Mouse (Mus musculus): ENCODE data around the gene Defb43. TPM values are rescaled to one million over a fixed set of nuclear protein-coding genes. Genes with fewer than 3 reads are reported as not detected.

Defb43 gene
- not detected for total RNA-seq (2021)
- long read RNA-seq, experiment 1 = 0 reads
- long read RNA-seq, experiment 2 = 0 reads

DNA sequence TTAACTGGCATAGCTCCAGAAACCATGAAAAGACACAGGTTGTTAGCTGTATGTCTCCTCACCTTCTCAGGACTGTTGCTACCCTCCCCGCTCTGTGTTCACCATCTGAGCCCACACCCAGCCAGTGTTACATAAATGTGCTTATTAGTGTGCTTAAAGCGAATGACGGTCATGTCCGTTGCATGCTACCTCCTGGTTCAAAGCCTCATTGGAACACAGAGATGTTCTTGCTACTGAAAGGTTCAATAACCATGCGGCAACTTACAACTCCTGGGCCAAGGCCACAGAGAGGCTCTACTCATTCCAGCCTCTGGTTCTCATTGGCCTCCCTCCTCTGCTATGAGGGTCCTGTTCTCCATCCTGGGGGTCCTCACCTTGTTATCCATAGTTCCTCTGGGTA, at the start of gene Defb43:
Gene Defb43 (plus strand): TSS at position 301 of the 400 bp plus-strand sequence.
- intact Hi-C loops (cut with DNase I; ENCODE audit: low total_unique reads) = no loop called here
- DNase-seq = no peak

DNA sequence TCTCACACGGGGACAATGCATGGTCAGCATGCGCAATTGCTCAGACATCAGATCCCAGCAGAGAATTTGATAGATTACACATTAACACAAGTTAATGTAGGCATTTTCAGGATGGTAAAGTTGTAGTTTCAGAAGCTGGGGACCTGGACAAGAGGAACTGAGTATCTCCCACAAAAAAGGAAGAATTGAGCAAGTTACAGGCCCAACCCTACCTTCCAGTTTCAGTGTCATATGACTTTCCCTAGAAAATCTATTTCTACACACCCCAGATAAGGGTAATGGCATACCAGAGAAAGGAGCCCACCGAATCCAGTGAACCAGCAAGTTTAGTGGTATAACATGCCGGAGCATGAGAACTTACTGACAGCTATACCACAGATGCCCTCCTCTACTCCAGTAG, 47.9 kb upstream of the Defb43 start:
- DNase-seq = no peak
- intact Hi-C loops (cut with DNase I; ENCODE audit: low total_unique reads) = no loop called here

DNA sequence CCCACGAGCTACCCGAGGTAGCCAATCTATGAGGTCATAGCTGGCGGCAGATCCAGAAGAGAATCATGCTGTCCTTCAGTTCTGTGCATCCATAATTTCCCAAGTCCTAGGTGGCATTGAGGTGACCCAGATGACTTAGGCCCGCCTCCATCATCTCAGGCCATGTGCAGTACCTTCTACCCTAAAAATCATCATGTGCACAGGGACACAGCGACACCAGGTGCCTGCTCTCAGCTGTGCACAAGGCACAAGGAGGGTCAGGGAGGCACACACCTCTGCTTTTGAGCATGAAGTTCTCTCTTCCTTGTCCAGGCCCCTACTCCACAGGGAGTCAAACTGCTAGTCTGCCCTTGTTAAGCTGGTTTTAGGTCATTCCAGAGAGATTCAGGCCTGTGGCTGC, 46.2 kb upstream of the Defb43 start:
- intact Hi-C loops (cut with DNase I; ENCODE audit: low total_unique reads) = no loop called here

DNA sequence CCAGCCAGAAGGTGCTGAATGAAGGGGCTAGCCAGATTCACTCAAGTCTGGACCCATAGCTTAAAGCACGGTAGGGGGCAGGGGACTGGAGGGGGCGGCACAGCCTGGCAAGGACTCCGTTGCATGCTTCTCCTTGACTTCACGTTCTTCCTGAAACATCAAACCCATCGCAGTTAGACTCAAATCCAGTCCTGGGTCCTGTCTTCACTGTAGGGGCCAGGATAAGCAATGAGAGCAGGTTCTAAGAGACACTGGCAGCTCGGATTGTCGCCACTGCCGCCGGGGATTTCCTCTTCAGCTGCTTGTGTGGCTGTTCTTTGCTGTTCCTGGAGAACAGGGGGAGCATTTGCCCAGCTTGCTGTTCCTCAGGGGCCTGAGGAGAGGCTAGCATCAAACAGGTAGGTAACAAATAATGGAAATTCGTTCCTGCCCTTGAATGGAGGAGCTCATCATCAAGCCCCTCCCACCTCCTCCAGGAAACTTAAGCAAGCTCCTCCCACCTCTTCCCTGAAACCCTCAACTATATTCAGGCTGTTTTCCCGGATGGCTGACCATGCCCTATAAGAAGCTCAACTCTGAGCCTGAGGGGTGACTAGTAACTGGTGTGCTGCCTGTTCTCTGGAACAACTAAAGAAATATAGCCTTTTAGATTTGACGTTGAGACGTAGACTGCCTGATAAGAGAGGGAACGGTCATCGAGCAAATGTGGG, 45.6 kb upstream of the Defb43 start:
- intact Hi-C loops (cut with DNase I; ENCODE audit: low total_unique reads) = no loop called here
- no peak for DNase-seq

More for the DNA sequence above, 46.2 kb upstream of the Defb43 start:
- DNase-seq = no peak

DNA sequence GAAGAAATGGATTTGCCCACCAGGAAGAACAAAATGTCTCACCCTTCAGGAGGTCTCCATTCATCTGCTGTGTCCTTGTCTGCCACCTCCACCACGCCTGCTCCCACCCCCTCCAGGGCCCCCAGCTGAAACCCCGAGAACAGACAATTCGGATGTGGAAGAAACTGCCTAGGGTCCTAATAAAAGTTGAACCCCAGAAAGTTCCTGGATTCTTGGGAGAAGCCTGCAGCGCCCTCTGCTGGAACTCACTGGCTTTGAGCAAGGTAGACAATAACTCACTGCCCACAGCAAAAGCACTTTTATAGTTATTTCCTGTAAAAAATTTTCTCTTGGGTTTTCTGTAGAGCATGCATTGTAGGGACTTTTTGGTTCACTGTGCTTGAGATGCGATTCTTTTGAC, 36.5 kb upstream of the Defb43 start:
- intact Hi-C loops (cut with DNase I; ENCODE audit: low total_unique reads) = loop anchor here (10.0 kb wide), 1 partner anchor 480 kb away; no protein-coding TSS in a partner anchor
- peak; percentile 62 for DNase-seq

DNA sequence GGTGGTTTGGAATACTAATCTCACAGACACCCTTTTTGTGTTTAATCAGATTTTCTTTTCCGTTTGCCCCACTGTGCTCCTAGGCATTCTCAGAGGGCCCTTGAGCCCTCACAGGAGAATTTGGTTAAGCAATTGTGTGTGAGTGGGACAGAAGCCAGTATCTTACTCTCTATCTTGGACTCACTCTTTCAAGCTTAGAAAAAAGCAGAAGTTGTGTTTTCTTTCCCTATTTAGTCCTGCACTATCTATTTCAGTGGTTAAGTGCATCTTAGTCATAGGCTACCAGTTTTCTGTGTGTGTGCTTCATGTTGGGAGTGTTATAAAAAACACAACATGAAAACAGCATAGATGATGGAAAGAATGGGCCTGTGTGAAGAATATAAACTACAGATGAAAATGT, 31.8 kb upstream of the Defb43 start:
- intact Hi-C loops (cut with DNase I; ENCODE audit: low total_unique reads) = loop anchor here (10.0 kb wide), 1 partner anchor 485 kb away; no protein-coding TSS in a partner anchor
- no peak for DNase-seq

DNA sequence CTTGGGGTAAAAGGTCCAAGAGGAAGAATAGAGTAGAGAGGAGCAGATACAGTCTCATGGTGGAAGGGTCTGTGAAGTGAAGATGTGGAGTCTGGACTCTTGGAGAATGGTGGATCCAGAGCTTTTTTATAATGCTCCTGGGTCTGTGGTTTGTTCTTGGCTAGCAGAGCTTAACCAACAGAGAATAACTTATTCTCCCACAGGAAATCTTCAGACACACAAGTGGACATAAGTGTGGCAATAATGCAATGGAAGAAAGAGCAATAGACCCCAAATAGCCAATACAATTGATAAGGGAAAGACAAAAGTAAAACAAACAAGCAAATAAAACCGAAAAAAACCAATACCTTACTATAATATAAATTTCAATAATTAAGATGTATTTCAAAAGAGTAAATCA, 27.2 kb upstream of the Defb43 start, which contains the start of gene Defb48:
Gene Defb48 (minus strand): TSS at position 101 of the 400 bp plus-strand sequence.
- no peak for DNase-seq

DNA sequence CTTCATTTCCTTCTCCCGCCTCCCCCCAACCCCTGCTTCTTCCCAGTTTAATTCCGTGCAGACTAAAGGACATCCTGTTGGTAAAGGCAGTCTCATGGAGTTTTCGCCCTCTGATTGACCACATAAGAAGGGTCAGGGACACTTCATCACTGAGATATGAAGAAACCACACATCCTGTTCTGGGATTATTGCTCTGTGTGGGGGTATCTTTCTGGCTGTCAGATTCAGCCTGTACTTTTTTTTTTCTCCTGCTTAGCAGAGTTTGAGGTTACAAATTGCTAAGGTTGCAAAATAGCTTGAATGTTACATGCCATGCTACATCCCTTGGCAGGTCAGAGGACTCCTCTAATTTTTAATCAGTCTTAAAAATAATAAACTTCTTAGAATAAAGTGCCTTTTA, 20.3 kb upstream of the Defb43 start:
- intact Hi-C loops (cut with DNase I; ENCODE audit: low total_unique reads) = no loop called here
- no peak for DNase-seq

More for the DNA sequence above, 27.2 kb upstream of the Defb43 start, which contains the start of gene Defb48:
- intact Hi-C loops (cut with DNase I; ENCODE audit: low total_unique reads) = no loop called here

DNA sequence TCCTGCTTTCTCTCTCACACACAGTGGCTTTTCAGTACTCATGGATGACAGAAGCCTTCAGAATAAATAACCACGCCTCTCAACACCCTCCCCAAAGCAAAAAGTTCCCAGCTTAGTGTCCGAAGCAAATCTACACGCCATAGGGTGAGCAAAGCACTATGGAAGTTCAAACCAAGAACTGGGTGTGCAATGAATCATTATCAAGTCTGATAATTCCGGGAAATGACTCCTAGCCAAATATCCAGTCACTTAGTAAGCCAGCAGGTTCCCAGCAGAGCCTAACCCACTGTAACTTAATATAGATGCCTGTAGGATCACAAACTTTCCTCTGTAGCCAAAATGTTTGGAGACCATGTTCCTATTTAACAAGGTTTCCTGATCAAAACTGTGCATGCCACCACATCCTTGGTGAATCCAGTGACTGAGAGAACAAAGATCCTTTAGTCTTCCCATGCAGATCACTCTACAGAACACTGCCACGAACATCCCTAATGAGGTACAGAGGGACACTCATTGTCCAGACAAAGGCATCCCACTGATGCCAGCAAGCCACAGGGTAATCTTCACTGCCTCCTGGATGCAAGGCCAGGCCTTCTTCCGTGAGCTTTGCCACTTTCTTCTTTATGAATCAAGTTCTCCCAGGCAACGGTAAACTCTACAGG, 19.6 kb upstream of the Defb43 start:
- DNase-seq = no peak
- intact Hi-C loops (cut with DNase I; ENCODE audit: low total_unique reads) = no loop called here

DNA sequence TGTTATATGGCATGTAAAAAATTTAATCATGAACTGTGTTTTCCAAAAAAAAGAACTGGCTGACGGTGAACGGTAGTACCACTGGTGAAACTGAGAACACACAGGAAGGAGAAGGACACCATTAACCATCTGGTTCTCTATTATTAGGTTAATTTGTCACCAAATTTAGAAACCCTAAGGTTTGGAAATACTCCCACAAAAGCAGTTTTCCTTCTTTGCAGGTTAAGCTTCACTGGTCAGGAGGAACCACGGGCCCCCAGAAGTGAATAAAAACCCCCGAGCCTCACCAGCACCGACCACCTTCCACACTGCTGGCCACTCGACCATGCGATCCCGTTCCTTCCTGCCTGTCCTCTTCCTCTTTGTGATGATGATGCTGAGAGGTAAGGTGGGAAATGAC, 13.8 kb upstream of the Defb43 start, which contains the start of gene Defb47:
Gene Defb47 (plus strand): TSS at position 301 of the 400 bp plus-strand sequence.
- DNase-seq = no peak
- intact Hi-C loops (cut with DNase I; ENCODE audit: low total_unique reads) = no loop called here

DNA sequence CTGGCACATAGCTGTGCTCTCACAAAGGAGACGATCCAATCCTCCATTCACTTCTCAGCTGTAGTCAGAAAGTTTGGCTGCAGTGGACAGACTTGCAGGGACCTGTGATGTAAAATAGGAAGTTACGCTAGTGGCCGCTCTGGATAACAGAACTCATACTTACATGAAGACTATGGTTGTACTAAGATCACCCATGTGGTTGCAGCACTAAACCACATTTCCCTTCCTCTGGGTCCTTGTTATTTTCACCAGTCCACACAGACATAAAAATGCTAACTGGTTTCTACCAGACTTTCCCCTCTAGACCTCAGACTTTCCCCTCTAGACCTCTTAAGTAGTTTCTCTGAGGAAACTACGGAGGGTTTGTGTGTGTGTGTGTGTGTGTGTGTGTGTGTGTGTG, 12.6 kb upstream of the Defb43 start:
- intact Hi-C loops (cut with DNase I; ENCODE audit: low total_unique reads) = no loop called here
- DNase-seq = no peak

DNA sequence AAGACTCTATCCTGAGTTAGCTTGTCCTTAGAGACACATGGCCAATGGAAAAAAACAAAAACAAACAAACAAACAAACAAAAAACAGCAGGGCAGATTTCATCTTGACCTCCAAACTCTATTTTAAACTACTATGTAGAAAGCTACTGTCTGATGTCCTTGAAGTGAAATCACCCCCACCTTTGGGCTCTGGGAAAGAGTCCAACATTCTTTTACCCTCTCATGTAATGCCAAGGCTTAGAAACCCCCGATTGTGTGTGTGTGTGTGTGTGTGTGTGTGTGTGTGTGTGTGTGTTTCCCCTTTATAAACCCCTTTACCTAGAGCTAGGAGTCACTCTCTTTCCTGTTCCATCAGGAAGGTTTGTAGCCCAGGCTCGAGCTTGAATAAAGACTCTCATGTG, 9.0 kb upstream of the Defb43 start:
- DNase-seq = no peak
- intact Hi-C loops (cut with DNase I; ENCODE audit: low total_unique reads) = no loop called here

DNA sequence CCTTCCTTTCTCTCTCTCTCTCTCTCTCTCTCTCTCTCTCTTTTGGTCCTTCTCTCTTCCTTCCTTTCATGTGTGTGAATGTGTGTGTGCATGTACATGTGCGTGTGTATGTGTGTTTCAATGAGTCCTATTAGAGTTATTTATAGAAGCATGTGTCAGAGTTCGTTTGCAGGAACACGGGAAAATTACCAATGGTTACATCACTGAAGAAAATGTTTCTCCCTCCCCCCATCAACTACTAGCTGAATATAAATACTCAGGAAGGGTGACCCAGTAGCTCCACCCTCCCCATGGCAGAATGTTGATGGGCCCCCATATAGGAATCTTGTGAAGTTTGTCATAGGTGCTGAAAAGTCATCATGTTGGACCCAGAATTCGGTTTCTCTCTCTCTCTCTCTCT, 1.5 kb downstream of the Defb43 start:
- intact Hi-C loops (cut with DNase I; ENCODE audit: low total_unique reads) = no loop called here
- DNase-seq = no peak

DNA sequence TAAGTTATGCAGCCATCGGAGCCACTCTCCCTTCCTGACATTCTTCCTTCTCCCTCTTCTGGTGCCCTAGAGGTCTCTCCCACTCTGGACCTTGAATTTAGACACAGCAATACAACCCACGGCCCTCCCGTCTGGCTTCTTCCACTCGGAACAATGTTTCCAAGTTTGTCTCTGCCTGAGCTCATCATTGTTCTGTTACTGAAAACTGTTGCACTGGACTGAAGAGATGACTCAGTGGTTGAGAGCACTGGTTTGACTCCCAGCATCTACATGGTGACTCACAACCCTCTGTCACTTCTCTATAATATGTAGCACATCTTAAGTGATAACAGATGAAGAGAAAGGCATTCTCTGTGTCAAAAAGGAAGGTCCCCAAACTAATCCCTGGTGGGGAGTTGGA, 3.1 kb downstream of the Defb43 start:
- intact Hi-C loops (cut with DNase I; ENCODE audit: low total_unique reads) = no loop called here
- no peak for DNase-seq

DNA sequence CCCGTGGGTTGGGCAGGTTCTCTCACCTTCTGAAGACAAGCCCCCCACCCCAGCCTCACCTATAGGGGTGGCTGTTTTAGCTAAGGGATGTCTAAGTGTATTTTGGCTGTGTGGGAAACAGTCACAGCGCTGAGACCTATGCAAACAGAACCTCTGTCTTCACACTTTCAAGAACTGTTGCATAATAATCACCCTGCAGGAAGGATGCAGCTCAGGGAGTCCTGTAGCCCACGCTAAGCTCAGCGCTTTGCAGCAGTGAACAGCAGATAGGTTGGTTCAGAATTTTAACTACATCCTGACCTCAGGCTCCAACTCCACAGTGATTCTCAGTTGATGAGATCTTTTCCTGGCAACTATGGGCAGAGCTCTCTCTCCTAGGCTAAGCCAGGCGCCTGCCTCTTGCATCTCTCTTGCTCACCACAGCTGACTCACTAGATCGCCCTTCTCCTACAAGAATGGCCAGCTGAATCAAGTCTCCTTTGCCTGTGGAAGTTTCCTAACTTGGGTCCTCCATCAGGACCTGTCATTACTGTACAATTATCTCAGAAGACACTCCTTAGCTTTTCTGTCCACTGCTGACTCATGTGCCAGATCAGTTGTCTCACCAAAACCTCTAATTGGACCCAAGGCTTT, 9.1 kb downstream of the Defb43 start:
- DNase-seq = no peak
- intact Hi-C loops (cut with DNase I; ENCODE audit: low total_unique reads) = no loop called here

DNA sequence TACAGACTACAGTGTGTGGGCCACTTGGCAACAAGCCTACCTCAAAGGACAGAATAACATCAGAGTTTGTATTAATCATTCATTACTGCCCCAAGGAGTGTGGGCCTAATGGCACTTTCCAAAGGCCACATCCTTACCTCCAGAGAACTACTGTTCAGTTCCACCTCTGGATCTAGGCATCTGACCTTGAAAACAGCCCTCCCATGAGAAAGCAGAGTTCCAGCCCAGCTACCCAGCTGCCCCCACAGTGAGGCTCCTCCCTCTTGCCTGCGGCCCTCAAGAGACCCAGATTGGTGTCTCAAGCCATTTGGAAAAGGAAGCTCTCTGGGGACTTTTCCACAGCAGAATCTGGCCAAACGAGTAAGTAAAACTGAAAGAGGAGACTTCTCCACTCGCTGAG, 35.1 kb downstream of the Defb43 start, which contains the start of gene Defb42:
Gene Defb42 (plus strand): TSS at position 301 of the 400 bp plus-strand sequence.
- DNase-seq = no peak
- intact Hi-C loops (cut with DNase I; ENCODE audit: low total_unique reads) = no loop called here

DNA sequence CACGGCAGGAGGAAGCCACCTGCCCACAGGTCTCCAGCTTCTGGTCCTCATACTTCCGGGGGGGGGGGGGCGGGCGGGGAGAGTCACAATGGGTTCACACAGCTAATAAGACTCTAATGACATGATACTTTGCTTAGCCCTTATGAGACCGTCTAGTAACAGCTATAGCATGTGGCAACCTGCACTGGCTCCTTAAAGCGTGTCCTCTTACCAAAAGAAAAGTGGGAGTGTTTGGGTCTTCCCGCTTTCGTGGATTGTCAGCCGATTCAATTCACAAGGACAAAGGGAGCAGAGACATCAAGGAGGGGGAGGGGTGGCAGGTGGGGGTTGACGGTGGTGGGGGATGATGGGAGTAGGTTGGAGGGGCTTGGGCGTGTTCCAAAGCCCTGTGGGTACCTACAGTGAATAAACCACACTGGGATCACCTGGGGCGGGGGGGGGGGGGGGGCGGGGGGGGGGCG, 38.4 kb downstream of the Defb43 start, which contains the start of gene Defb30:
Gene Defb30 (minus strand): TSS at position 51 of the 461 bp plus-strand sequence.
- intact Hi-C loops (cut with DNase I; ENCODE audit: low total_unique reads) = no loop called here
- DNase-seq = no peak

DNA sequence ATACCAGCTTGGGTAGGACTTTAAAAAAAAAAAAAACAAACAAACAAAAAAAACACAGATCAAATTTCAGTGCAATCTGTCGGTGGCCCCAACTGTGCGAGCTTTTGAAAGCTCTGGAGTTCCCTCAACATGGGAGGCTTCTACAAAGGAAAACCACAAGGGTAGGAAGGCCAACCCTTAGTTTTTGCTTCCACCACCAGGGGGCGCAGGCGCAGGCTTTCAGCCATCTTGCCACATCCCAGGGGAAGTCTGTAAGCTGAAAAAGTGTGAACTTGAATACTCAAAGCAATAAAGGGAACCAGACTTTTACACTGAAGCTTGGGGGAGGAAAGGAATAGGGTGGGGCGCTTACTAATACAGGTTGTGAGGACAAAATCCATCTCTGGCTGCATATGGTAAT, 39.2 kb downstream of the Defb43 start:
- intact Hi-C loops (cut with DNase I; ENCODE audit: low total_unique reads) = no loop called here
- peak; percentile 54 for DNase-seq

DNA sequence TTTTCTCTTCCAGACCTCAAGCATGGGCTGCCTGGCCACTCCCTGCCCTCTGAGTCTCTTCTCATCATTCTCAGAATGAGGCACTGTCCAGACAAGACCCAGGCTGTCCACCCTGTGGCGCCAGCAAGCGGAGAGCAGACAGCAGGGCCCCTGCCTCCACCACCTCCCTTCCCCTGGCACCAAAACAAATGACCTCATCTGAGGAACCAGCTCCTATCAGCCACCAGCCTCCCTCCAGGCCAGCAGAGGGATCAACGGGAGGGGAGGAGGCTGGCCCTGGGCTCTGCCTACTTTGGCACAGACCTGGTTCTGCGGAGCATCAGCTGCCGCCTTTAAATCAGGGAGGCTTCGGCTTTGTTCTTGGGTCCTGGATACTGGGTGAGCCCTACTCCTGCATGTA, 43.2 kb downstream of the Defb43 start:
- intact Hi-C loops (cut with DNase I; ENCODE audit: low total_unique reads) = no loop called here
- peak; percentile 62 for DNase-seq

DNA sequence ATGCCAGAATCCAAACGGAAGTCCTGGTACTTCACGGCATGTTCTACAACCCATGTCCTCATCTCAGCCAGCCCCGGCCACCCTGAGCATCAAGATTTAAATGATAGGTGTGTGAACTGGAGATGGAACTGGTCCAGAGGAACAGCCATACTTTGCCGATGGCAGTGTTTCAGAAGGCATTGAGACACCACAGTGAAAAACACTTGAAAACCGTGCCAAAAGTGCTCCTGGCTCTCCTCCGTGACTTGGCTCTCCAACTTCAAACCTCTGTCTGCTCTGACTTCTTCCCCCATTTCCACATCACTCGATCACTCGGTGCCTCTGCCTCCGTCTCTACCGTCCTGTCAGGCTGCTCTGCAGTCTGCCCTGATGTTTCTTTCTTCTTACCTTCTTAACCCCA, 48.8 kb downstream of the Defb43 start:
- no peak for DNase-seq
- intact Hi-C loops (cut with DNase I; ENCODE audit: low total_unique reads) = no loop called here
